Mouse (Mus musculus) midbrain, postnatal 0 days (tissue): ENCODE measurements at regions not wholly inside any gene's neighbourhood (a gene's known extent, or its start where the extent isn't known, plus 50 kb on each side); places are given as distances from the start of the nearest gene placed in this dataset.

Experiments used
- ATAC-seq: fragments of 200-750 bp; cut with Nextera tagmentation; 2 replicates; pipeline ENCODE4 v1.8.0; 2017; ENCODE audit warnings: moderate number of reproducible peaks, mild to moderate bottlenecking, moderate TSS enrichment, moderate library complexity; ENCODE audit not compliant: low FRiP score
- DNase-seq: peaks from one replicate; pipeline ENCODE4 v3.0.0-alpha.2; 2015; ENCODE audit warnings: low spot score
- H3K27ac ChIP-seq: fragments of 300-500 bp; sonication (generic); 2 replicates; pipeline ENCODE4 v1.5.1; 2014; ENCODE audit warnings: low read depth, mild to moderate bottlenecking, low read length, mixed read lengths
- H3K27me3 ChIP-seq: fragments of 300-500 bp; sonication (generic); 2 replicates; pipeline ENCODE4 v1.6.1; 2014; ENCODE audit warnings: low read length, control low read depth, mixed read lengths; ENCODE audit not compliant: insufficient read depth
- H3K36me3 ChIP-seq: fragments of 300-500 bp; sonication (generic); 2 replicates; pipeline ENCODE4 v1.6.1; 2014; ENCODE audit warnings: low read length, control low read depth, mixed read lengths; ENCODE audit not compliant: insufficient read depth
- H3K4me1 ChIP-seq: fragments of 300-500 bp; sonication (generic); 2 replicates; pipeline ENCODE4 v1.6.1; 2014; ENCODE audit warnings: mild to moderate bottlenecking, control low read depth, antibody characterized with exemption, low read length, mixed read lengths; ENCODE audit not compliant: insufficient read depth
- H3K4me2 ChIP-seq: fragments of 300-500 bp; sonication (generic); 2 replicates; pipeline ENCODE4 v1.6.1; 2014; ENCODE audit warnings: low read depth, mild to moderate bottlenecking, low read length, mixed read lengths; ENCODE audit not compliant: poor library complexity, severe bottlenecking
- H3K4me3 ChIP-seq: fragments of 300-500 bp; sonication (generic); 2 replicates; pipeline ENCODE4 v1.5.1; 2014; ENCODE audit warnings: low read depth, mild to moderate bottlenecking, low read length, moderate library complexity
- H3K9ac ChIP-seq: fragments of 300-500 bp; sonication (generic); replicated peaks from 2 replicates; pipeline ENCODE4 v1.6.1; 2014; ENCODE audit warnings: mild to moderate bottlenecking, low read length, moderate library complexity, mixed read lengths; ENCODE audit not compliant: poor library complexity, severe bottlenecking
- H3K9me3 ChIP-seq: fragments of 300-500 bp; sonication (generic); 2 replicates; pipeline ENCODE4 v1.6.1; 2016; ENCODE audit warnings: low read length, control low read depth
- CTCF ChIP-seq: IDR thresholded peaks from 2 replicates; pipeline ENCODE4 v1.5.1; 2016; ENCODE audit warnings: antibody characterized with exemption, mild to moderate bottlenecking
- WGBS: fragments of 180-500 bp; shearing (Covaris S2); extraction: QIAGEN DNeasy Blood & Tissue Kit; methylation state at CpG from one replicate; pipeline ENCODE4 v1.1.7; 2014; 5-methylcytosine and 5-hydroxymethylcytosine counted together

DNA sequence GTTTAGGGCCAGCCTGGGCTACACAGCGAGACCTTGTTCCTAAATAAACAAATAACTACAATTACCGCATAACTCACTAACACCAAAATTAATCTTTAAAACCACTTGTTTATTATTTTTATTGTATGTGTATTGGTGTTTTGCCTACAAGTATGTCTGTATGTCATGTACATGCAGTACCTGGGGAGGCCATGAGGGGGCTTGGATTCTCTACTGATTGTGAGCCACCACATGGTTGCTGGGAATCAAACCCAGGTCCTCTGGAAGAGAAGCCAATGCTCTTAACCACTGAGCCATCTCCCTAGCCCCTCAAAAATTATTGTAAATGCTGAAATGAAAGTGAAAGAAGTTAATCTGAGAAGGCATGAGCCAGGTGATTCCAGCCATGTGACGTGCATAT lies 182.4 kb downstream of the Tpra1 start:
- H3K36me3 ChIP-seq, result no peaks in the 10 kb centered on the region
- H3K9ac ChIP-seq, result no peak overlapping the region
- DNase-seq (no peak), ATAC-seq (no peak)
- WGBS, result 98% methylated on average over 3 of the region's 3 CpGs
- no peaks in the 10 kb centered on the region for H3K9me3 ChIP-seq
- H3K27me3 ChIP-seq, result no peaks in the 10 kb centered on the region
- no peak overlapping the region for H3K4me2 ChIP-seq
- no peaks in the 10 kb centered on the region for H3K4me1 ChIP-seq
- H3K4me3 ChIP-seq, result no peak overlapping the region
- peak; percentile 37 for TF ChIP-seq CTCF
- H3K27ac ChIP-seq, result no peak overlapping the region

- H3K4me1 ChIP-seq, result no peaks in the 10 kb centered on the region
- ATAC-seq, result no peak
- no peak overlapping the region for H3K9ac ChIP-seq
- no peaks in the 10 kb centered on the region for H3K27me3 ChIP-seq
- H3K4me2 ChIP-seq, result no peak overlapping the region
- 72% methylated on average over 6 of the region's 6 CpGs for WGBS
- no peaks in the 10 kb centered on the region for H3K36me3 ChIP-seq
- H3K4me3 ChIP-seq, result no peak overlapping the region
- no peak for DNase-seq
- H3K27ac ChIP-seq, result no peak overlapping the region
- no peaks in the 10 kb centered on the region for H3K9me3 ChIP-seq
- TF ChIP-seq CTCF, result no peak
Observed at GRCm38 (mm10) chr6:89085151-89085550, 183.1 kb downstream of the Tpra1 start.

DNA sequence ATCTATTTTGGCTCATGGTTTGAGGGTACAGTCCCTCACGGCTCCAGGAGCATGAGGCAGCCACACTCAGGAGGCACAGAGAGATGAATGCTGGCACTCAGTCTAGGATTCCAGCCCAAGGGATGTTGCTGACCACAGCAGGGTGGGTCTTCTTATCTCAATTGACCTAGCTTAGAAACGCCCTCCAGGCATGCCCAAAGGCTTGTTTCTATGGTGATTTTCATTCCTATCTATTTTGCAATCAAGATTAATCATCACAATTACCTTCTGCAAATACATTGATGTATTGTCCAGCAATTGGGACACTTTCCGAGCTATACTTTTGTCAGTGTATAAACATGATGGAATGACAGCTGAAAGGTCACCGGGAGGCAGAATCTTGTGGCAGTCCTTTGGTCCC lies 185.6 kb downstream of the Tpra1 start:
- no peak for TF ChIP-seq CTCF
- DNase-seq (no peak), ATAC-seq (no peak)
- no peak overlapping the region for H3K9ac ChIP-seq
- H3K4me2 ChIP-seq, result no peak overlapping the region
- no peaks in the 10 kb centered on the region for H3K36me3 ChIP-seq
- no peak overlapping the region for H3K4me3 ChIP-seq
- H3K9me3 ChIP-seq, result no peaks in the 10 kb centered on the region
- no peaks in the 10 kb centered on the region for H3K27me3 ChIP-seq
- no peak overlapping the region for H3K27ac ChIP-seq
- no peaks in the 10 kb centered on the region for H3K4me1 ChIP-seq
- 64% methylated on average over 4 of the region's 4 CpGs for WGBS

DNA sequence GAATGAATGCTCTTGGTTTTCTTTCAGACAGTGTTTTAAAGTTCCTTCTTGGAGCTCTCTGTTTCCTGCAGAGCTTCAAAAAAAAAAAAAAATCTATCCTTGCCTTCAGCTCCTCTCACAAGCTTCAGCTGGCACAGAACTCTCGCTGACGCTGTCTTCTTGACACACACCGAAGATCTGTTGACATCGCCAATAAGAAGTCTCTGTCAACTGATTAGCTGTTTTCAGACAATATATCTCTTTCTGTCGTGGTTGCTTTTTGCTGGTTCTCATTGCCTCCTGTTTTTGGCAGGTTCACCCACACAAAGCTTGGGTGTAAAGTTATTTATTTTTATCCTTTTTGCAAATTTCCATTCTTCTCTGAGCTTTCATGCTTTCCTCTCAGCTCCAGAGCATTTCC lies 188.0 kb downstream of the Tpra1 start:
- H3K27me3 ChIP-seq, result no peaks in the 10 kb centered on the region
- no peaks in the 10 kb centered on the region for H3K36me3 ChIP-seq
- DNase-seq (no peak), ATAC-seq (no peak)
- no peak overlapping the region for H3K4me2 ChIP-seq
- H3K27ac ChIP-seq, result no peak overlapping the region
- TF ChIP-seq CTCF, result no peak
- H3K9ac ChIP-seq, result no peak overlapping the region
- no peaks in the 10 kb centered on the region for H3K4me1 ChIP-seq
- H3K9me3 ChIP-seq, result no peaks in the 10 kb centered on the region
- 87% methylated on average over 5 of the region's 5 CpGs for WGBS
- H3K4me3 ChIP-seq, result no peak overlapping the region

- TF ChIP-seq CTCF, result no peak
- Histone ChIP-seq H3K4me1 (no peaks in the 10 kb centered on the region), H3K9ac (no peak overlapping the region), H3K4me3 (no peak overlapping the region), H3K27ac (no peak overlapping the region), H3K36me3 (no peaks in the 10 kb centered on the region), H3K9me3 (no peaks in the 10 kb centered on the region), H3K27me3 (no peaks in the 10 kb centered on the region), H3K4me2 (no peak overlapping the region)
- no peak for DNase-seq
- WGBS, result 92% methylated on average over 14 of the region's 14 CpGs
- ATAC-seq, result no peak
Observed at GRCm38 (mm10) chr6:89095911-89096310, 193.9 kb downstream of the Tpra1 start.

DNA sequence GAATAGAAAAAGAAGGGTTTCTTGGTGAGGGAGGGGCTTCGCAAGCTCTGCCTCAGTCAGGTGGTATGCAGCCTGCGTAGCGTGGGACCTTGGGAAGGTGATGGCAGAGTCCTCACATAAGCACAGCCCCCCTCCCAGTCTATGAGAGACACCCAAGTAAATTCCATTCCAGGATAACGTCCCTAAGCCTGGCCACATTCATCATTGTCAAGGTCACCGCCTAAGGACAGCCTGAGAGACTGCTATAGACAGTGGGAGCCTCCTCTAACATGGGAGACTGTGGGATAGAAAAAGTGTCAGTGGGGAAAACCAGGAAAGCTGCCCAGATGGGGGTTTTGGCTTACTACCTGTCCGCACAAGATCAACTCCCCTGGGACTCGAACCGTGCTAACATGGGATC lies 195.5 kb downstream of the Tpra1 start:
- Histone ChIP-seq H3K4me1 (no peaks in the 10 kb centered on the region), H3K27ac (no peak overlapping the region), H3K27me3 (no peaks in the 10 kb centered on the region), H3K4me2 (no peak overlapping the region), H3K36me3 (no peaks in the 10 kb centered on the region), H3K9ac (no peak overlapping the region), H3K9me3 (no peaks in the 10 kb centered on the region), H3K4me3 (no peak overlapping the region)
- WGBS, result 89% methylated on average over 8 of the region's 8 CpGs
- TF ChIP-seq CTCF, result no peak
- no peak for ATAC-seq
- DNase-seq, result no peak

GRCm38 (mm10) chr6:89119241-89119640 lies 217.2 kb downstream of the Tpra1 start:
- Histone ChIP-seq H3K4me3 (no peak overlapping the region), H3K9me3 (no peaks in the 10 kb centered on the region), H3K27me3 (no peaks in the 10 kb centered on the region), H3K9ac (no peak overlapping the region), H3K4me1 (no peaks in the 10 kb centered on the region), H3K36me3 (no peaks in the 10 kb centered on the region), H3K27ac (no peak overlapping the region), H3K4me2 (no peak overlapping the region)
- ATAC-seq (no peak), DNase-seq (no peak)
- TF ChIP-seq CTCF, result no peak
- WGBS, result 76% methylated on average over 1 of the region's 1 CpGs
